Mouse (Mus musculus): ENCODE data around the gene Rps6kb1. TPM values are rescaled to one million over a fixed set of nuclear protein-coding genes. Genes with fewer than 3 reads are reported as not detected.
A peak's percentile ranks its signal among the peaks of the same experiment; 100 is the strongest.

The Rps6kb1 gene
- total and polyA plus RNA-seq, 3 experiments = 39.3 to 73.6 (median 49.4) TPM

DNA sequence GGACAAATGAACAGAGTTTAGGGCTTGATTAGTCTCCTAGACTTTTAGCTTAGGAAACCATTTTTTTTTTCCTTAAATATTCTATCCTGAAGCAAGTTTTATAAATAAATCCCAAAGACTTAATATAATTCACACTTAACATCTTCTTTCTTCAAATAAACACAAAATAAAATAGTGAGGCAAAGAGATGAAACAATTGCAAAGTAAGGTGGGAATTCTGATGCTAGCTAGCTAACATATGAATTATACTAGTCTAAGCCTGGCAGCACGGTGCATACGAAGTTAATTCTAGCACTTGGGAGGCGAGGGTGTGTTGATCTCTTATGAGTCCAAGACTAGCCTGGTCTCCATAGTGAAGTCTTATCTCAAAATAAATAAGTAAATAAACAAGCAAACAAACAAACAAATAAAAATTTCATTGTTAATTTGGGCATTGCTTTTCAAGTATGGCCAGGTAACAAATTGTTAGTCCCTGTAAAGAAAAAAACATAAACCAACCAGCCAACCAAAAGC is 38.8 kb upstream of the Rps6kb1 start (continued):
- TF ChIP-seq CTCF (IDR thresholded peaks at IDR 0.05 in 2 of 3, conservative IDR thresholded peaks at IDR 0.05 in 1 of 3; ENCODE audit: control insufficient read depth in 1 of 3, insufficient read depth in 1 of 3, low read depth in 2 of 3, low read length in 3 of 3, poor library complexity in 1 of 3, severe bottlenecking in 1 of 3) (no peak), ZMIZ1 (IDR thresholded peaks at IDR 0.05; ENCODE audit: low read depth, low read length) (0 out of 2 replicates have a peak, but pooled peaks have one; percentile 16), MAX (IDR thresholded peaks at IDR 0.05; ENCODE audit: low read length) (no peak), ZNF384 (IDR thresholded peaks at IDR 0.05; ENCODE audit: low read depth, low read length) (0 out of 2 replicates have a peak, but pooled peaks have one; percentile 5), E2F4 (IDR thresholded peaks at IDR 0.05; ENCODE audit: borderline replicate concordance, low read depth, low read length) (no peak)

DNA sequence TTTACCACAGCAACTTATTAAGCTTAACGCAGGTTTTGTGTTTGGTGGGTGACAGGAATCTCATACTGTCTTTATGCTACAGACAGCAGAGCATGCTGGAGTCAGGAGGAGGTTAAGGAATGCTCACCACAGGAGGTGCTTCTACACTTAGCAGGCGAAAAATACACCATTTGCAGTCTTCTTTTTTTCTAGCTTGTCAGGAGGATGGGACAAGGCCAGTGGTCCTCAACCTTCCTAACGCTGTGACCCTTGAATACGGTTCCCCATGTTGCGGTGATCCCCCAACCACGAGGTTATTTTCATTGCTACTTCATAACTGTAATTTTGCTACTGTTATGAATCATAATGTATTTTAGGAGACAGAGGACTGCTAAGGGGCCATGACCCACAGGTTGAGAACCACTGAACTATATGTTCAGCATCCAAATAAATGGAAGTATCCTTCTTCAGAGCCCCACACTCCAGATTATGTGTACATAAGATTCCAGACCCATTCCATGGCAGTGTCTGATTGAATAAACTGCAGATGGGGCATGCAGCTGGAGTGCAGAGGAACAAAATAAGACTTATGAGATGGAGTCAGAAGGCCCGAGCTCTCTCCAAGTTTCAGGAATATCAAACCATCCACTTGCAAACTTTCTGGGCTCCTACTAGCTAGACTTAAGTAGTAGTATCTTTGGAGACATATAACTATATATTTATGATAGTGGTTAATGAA is 38.1 kb upstream of the Rps6kb1 start:
- peaks cover 4 to 28% of the 10 kb centered on the region in 2 experiments; a peak in 3 of 4 replicates for H3K36me3 ChIP-seq (ENCODE audit: control insufficient read depth in 1 of 2, insufficient read depth in 2 of 2, low read length in 2 of 2)
- H3K4me3 ChIP-seq (ENCODE audit: control insufficient read depth in 1 of 2, insufficient read depth in 1 of 2, low read depth in 2 of 2, low read length in 2 of 2) = peak overlapping the region; percentile 69 to 74
- H3K79me2 ChIP-seq (ENCODE audit: control insufficient read depth, insufficient read depth, low read length, poor library complexity) = peaks cover 35% of the 10 kb centered on the region
- DNase-seq (ENCODE audit: low read depth, low spot score) = peak; percentile 73
- no peaks in the 10 kb centered on the region for H3K9me3 ChIP-seq (replicated peaks; ENCODE audit: insufficient read depth, low read length)
- TF ChIP-seq TAL1 (IDR thresholded peaks at IDR 0.05; ENCODE audit: low read length) (no peak), POLR2A (IDR thresholded peaks at IDR 0.05; ENCODE audit: control insufficient read depth in 1 of 2, insufficient read depth in 1 of 2, low read depth in 1 of 2, low read length in 2 of 2, poor library complexity in 1 of 2) (peak in 1 of 2 experiments; percentile 76; a peak in 3 of 4 replicates), SMC3 (IDR thresholded peaks at IDR 0.05; ENCODE audit: low read depth, low read length) (no peak), ZC3H11A (IDR thresholded peaks at IDR 0.05; ENCODE audit: low read depth, low read length) (no peak), TBP (IDR thresholded peaks at IDR 0.05; ENCODE audit: low read depth, low read length) (peak; percentile 5; the same call in 1 of the 2 replicates), MYB (IDR thresholded peaks at IDR 0.05; ENCODE audit: low read depth, low read length) (no peak), RCOR1 (IDR thresholded peaks at IDR 0.05; ENCODE audit: low read depth, low read length) (peak; percentile 31; the same call in 1 of the 2 replicates), NELFE (IDR thresholded peaks at IDR 0.05; ENCODE audit: low read depth, low read length) (peak; percentile 42; the same call in 1 of the 2 replicates), CHD1 (IDR thresholded peaks at IDR 0.05; ENCODE audit: low read depth, low read length) (peak; percentile 77), EP300 (IDR thresholded peaks at IDR 0.05; ENCODE audit: low read depth in 1 of 2, low read length in 2 of 2) (0 out of 4 replicates have a peak, but pooled peaks of 1 of the 2 experiments have one; percentile 9), ZMIZ1 (IDR thresholded peaks at IDR 0.05; ENCODE audit: low read depth, low read length) (peak; percentile 38; the same call in 1 of the 2 replicates), JUND (IDR thresholded peaks at IDR 0.05; ENCODE audit: low read depth, low read length) (no peak), HCFC1 (IDR thresholded peaks at IDR 0.05; ENCODE audit: low read depth, low read length) (no peak), POLR2AphosphoS2 (IDR thresholded peaks at IDR 0.05; ENCODE audit: low read length) (peak; percentile 97), POLR2AphosphoS5 (IDR thresholded peaks at IDR 0.05; ENCODE audit: borderline replicate concordance, low read depth, low read length) (0 out of 2 replicates have a peak, but pooled peaks have one; percentile 5)
- H3K9ac ChIP-seq (ENCODE audit: control insufficient read depth, low read depth, low read length, poor library complexity, severe bottlenecking) = peak overlapping the region; percentile 88
- peak overlapping the region; percentile 96 for H3K27ac ChIP-seq (ENCODE audit: control insufficient read depth, low read depth, low read length)
- no peaks in the 10 kb centered on the region for H3K27me3 ChIP-seq (ENCODE audit: control insufficient read depth in 1 of 2, insufficient read depth in 2 of 2, low read length in 2 of 2)
- peaks cover 11 to 25% of the 10 kb centered on the region in 2 experiments for H3K4me1 ChIP-seq (ENCODE audit: control insufficient read depth in 1 of 2, insufficient read depth in 2 of 2, low read length in 2 of 2)
